Mouse (Mus musculus) embryo, embryonic 11.5 days (tissue): ENCODE data around the gene Itgb1.

ENCODE experiments used
- DNase-seq: peaks from one replicate; pipeline ENCODE4 v3.0.0-alpha.2; 2012; ENCODE audit warnings: low read depth, low spot score

Gene Itgb1

DNA sequence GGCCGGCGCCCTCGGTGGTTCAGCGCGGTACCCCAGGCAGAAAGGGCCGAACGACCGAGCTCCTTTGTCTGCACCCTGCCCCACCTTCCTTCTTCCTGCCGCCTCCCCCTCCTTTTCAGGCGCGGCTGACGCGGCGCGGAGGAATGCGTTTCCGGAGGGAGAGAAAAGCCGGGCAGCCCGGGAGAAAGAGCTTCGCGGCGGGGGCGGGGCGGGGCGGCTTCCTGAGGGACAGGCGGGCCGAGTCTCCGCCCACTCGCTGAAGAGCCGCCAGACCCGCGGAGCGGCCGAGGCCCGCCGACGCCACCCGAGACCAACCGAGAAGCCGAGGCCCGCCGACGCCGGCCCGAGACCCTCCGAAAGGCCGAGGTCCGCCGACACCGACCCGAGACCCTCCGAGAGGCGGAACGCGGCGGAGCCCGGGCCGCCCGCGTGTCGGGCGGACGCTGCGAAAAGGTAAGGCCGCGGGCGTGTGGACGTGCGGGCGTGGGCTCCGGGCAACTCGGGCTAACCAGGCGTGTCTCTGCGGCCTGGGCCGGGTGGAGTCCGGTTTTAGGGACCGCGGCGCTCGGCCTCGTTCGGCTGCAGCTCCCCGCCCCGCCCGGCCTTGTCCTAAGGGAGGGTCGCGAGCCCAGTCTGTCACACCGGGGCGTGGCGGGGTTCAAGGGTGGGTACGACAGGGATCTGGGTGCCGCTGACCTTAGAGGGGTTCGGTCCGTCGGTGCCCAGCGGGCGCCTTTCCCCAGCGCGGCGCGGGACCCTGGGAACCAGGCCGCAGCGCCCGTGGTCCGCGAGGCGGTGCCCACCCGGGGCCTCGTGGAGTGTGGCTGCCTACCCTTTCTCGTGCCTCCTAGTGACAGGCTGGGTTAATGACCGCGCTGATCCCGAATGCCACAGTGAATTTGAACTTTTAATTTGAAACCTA, at the start of gene Itgb1:
Itgb1 (plus strand) TSS at position 148 of the 922 bp plus-strand sequence.
- DNase-seq, result peak; percentile 91

DNA sequence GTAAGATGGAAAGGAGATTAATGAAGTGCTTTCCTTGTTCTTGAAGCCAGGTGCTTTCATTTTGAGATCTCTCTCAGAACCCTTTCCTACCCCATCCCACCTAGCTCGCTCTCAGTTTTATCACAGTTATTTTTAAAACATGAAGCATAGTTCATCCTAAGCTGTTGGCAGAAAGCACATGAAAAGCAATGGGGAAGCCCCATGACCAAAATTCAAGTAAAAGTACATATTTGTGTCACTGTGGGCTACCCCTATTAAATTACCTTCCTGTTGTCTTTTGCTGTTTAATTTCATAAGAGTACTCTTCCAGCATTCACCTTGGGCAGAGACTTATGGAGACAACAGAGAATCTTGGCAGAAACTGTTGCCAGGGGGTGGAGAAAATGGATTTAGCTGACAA, 42.4 kb upstream of the Itgb1 start:
- DNase-seq, result no peak

DNA sequence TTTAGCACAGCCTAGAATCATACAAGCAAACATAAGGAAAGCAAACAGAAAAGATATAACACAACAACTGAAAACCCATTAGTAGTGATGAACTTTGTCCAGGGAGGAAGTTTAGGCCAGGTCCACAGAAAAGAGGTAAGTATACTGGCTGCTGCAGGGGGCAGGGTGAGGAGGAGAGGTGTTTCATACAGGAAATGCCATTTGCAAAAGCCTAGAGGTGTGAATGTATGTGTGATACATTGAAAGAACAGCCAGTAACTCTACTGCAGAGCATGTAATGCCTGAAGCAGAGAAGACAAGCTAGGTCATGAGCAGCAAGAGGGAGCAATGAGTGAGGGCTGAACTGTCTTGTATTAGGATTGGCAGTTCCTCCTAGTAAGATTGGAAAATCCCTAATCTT, 40.0 kb upstream of the Itgb1 start:
- no peak for DNase-seq

DNA sequence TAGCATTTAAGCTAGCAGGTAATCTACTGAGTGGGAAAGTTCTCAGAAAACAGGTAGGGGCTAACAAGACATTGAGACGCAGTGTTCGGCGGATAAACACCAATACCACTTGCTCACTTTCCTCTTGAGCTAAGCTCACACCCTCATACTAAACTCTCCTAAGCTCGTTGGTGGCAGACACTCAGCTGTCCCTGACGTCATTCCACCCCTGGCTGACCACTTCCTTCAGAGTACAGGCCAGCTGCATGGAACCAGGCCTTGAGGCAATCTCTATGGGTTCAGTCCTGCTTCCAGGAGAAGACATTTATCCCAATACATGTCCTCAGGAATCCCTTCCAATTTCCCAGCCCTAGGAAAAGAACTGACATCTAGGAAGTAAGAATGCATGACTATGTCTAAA, 39.0 kb upstream of the Itgb1 start:
- no peak for DNase-seq

DNA sequence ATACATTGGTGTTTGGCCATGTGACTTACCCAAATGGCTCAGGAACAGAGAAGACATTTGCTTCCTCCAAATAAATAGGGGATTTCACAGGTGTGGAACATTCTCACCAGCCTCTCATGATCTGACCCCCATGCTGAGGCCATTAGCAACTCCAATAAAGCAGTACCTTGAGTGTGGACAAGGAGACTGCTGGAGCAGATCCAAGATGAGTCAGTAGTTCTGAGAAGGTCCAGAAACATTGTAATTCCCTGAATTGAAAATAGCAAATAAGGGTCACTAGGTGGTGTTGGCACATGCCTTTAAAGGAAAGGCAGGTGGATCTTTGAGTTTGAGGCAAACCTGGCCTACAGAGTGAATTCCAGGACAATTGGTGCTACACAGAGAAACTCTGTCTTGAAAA, 37.4 kb upstream of the Itgb1 start:
- no peak for DNase-seq

DNA sequence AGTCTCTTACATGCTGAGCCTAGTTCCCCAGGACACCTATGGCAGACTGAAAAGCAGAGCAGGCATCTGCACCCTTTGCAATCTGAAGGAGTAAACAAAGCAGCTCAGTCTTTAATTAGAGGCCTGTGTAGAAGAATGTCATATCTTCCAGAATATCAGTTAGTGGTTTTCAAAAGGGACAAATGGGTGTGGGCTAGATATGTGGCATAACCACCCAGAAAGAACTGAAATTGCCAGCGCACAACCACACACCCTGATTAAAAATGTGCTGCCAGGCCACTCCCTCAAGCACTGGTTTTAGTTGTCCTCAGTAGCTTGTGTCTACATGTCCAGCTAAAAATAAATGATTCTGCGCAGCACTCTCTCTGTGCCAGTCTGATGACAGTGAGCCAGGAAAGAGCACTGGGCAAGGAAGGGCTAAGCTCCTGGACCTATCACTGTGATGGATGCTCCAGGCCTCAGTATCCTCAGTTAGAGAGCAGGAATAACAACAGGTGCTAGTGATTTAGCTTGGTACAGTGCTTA, 35.1 kb upstream of the Itgb1 start:
- DNase-seq, result no peak

DNA sequence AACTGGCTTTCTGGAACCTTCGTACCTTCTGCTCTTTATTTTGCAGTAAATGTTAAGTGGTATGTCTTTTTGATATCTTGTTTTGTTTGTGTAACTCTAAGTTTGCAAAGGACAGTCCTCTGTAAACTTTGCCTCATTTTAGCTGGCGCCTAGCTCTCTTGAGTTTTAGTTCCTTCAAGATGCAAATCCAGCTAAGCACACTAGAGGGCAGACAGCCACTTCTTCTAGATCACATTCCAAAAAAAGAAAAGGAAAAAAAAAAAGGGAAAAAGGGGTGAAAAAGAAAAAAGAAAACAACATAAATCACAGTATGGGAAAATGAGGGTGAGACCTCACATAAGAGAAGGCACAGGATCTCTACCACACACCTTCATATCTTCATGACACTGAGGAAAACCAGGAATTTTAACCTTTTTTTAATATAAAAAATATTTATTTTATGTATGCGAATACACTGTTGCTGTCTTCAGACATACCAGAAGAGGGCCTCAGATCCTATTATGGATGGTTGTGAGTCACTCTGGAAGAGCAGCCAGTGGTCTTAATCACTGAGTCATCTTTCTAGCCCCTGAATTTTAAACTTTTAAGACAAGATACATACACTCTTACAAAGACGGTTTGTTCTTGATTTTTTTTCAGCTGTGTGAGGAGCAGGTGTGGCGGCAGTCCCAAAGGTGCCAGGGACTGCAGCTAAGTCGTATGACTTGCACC, 32.9 kb upstream of the Itgb1 start:
- DNase-seq, result peak; percentile 45

DNA sequence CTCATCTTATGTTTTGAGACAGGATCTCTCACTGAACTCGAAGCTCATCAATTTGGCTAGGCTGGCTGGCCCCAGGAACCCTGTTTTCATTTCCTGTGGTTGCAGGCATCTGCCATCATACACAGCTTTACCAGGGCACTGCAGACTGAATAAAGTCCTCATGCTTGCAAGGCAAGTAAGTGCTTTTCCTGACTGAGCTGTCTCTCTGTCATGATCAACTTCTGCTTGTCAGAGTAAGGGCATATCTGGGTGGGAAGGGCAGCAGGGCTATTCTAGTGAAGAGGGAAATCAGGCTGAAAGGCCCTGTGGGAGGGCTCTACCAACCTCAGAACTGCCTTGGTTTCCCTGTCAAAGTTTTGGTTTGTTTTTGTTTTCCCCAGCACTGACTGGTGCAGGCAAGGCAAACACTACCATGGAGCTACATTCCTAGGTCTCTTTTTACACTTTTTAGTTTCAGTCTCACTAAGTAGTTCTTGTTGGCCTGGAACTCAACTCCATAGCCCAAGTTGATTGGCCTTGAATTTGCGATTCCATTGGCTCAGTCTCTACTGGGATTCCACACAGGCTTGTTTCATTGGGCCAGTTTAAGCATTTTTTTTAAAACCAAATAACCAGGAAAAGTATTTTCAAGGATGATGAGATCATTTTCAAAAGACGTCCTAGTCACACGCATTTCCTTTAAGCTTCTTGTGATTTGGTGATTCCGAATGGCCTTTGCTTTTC, 31.7 kb upstream of the Itgb1 start:
- DNase-seq, result no peak

DNA sequence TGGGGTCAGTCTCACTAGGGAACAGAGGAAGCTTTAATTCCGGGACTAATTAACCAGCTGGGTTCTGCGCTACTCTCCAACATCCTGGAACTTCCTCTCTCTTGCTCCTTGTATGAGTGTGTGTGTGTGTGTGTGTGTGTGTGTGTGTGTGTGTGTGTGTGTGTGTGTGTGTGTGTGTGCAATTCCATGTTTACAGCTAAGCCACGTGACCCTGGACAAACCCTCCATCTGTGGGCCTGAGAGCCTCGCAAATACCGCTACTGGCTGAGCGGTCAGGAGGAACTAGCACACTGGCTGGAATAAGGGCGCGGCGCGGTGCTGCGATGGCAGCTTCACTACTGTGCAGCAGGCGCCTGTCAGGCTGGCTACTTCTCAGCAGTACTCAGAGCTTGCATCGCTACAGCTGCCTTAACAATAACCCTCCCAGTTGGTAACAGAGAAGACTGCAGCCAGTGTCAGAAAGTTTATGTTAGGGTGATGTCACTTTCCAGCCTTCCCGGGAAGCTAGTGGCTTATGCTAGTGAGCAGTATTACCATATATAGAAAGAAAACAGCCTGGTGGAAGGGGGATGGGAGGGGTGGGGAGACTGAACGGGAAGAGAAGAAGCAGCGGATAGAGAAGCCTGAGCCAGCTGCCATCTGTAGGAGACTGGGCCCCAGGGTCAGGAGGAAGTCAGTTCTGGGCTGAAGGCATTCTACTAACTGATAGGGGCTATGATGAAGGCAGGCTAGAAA, 30.9 kb upstream of the Itgb1 start:
- peak; percentile 68 for DNase-seq

DNA sequence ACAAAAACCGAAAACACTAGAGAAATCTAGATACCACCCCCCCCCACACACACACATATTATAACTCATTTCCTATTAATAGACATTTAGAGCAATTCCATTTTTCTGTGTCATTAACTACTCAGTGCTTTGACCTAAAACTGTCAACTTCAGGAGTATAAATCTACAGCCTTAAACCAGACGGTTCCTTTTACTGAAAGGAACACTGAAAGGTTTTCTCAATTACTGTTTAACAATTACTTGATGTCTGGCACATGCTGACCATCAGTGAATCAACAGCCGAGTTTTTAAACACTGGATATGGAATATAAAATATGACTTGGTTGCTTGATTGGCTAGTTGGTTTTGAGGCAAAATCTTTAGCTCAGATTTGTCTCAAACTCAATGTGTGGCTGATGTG, 23.3 kb upstream of the Itgb1 start:
- DNase-seq, result no peak

DNA sequence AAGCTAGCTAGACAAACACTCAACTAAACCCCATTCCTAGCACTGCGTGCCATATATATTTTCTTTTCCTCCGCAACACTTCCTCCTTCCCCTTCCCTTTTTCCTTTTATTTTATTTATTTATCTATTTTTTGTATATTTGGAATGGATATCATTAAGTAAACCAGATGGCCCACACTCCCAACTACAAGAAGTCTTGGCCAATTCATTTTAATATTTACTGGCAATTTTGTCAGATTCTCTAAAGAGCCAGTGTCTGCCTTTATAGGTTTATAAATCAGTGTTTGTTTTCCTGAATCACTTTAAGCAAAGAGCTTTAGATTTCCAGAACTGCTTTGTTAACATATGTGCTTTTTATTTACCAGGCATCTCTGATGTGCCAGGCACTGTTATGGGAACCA, 22.8 kb upstream of the Itgb1 start:
- DNase-seq, result no peak

DNA sequence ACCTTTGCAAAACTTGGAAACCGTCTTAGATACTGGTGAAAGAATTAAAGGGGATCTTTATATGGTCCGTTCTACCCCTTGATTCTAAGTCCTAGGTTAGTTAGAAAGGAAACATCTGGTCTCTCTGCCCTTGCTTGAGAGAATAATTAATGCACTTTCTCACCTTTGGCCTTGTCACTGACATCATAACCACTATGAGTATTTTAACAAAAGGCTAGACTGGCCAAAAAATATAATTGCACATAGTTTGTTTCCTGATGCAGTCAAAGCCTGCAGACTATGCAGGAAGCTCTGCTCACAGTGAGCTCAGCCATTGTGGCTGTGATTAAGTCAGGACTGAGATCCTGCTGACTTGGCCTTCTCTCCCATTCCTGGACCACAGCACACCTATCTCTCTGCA, 22.3 kb upstream of the Itgb1 start:
- DNase-seq, result no peak

DNA sequence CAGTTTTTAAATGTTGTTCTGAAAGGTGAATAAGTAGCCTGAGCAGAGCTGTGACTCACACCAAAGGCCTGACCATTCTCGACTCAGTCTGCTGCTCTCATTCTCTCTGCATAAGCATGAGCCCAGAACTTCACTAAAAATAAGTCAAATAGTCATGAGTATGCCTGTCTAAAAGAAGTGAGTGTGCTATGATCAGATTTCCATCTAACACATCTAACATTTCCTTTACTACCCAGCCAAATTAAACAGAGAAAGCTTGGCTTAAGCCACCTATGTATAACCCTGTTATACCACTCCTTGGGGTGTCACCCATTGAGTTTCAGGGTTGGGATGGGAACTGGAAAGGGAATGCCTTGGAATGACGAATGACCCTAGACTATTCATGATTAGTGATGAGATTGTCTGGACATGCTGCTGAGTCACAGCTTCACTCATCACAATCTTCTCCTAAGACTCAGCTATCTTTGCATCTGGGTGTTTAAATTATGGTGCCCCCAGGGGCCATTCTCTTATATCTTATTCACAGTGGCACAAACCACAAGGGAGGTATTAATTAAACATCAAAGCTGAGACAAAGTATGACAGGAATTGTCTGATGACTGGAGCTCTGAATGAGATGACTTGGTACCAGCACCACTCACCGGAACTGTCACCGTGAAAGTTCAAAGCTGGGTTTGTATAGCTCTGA, 18.7 kb upstream of the Itgb1 start:
- no peak for DNase-seq

DNA sequence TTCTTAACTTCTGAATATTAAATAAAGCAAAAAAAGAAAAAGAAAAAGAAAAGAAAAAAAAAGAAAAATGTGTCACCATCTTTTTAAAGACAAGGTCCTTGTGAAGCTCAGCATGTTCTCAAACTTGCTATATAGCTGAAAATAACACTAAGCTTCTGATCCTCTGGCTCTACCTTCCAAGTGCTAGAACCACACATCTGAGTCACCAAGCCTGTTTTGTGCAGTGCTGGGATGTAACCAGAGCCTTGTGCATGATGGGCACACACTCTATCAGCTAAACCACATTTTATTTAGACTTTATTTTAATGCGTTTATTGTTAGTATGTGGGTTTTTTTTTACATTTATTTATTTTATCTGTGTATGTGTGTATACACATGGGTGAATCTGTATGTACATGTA, 13.6 kb upstream of the Itgb1 start:
- no peak for DNase-seq

DNA sequence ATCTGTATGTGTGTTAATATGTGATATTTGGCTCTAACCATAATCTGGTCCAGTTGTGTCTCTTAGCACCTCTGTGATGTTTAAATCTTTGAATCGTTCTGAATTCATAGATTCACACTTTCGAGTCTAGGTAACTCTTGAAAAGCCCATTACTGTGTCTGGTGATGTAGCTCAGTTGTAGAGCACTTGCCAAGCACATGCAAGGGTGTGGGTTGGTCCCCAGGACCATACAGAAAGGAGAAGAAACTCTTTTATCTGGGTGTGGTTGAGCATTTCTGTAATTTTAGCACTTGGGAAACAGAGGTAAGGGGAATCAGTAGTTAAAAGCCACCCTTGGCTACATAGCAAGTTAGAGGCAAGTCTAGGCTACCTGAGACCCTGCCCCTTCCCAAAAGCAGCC, 13.0 kb upstream of the Itgb1 start:
- DNase-seq, result no peak

DNA sequence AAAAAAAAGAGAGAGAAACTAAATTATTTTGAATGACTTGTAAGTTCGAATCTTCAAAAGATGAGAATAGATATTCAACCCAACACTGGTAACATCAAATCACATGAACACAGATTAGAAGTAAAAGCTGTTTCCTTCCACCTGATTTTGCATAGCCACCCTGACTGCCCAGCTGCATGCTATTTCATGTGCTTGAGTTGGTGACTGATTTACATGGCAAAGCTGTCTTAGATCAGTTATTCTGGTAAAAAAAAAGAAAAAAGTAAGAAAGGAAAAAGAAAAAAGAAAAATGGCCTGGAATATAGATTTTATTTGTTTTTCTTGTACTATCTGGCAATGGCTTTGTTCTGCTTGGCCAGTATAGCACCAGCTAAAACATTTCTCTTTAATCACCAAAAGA, 12.5 kb upstream of the Itgb1 start:
- no peak for DNase-seq

DNA sequence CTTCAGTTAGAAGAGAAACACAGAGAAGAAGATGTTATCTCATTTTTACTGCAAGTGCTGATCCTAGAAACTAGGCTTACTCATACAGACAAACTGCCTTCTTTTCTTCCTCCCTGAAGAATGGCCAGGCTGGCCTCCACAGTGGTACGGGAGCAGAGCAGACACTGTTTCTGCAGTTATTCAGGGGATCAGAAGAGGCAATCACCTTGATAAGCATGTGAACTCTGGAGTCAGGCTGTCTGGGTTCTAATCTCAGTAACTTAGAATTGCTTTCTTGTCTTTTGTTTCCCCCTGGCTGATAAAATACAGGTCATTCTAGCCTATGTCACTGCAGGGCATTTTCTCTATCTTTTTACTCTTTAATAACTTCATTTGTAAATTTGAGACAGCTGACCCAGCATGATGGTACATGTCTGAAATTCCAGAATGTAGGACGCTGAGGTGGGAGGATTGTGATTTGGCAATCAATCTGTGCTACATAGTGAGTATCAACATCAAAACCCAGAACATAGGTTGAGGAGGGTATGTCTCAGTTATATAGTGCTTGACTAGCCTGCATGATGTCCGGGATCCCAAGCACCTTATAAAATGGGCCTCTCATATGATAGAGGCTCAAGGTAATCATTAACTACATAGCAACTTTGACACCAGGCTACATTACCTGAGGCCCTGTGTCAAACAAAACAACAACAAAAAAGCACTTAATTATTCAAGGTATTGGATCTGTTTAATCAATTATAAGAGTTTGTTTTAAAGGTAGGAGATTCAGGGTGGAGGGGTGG, 9.4 kb upstream of the Itgb1 start:
- no peak for DNase-seq

DNA sequence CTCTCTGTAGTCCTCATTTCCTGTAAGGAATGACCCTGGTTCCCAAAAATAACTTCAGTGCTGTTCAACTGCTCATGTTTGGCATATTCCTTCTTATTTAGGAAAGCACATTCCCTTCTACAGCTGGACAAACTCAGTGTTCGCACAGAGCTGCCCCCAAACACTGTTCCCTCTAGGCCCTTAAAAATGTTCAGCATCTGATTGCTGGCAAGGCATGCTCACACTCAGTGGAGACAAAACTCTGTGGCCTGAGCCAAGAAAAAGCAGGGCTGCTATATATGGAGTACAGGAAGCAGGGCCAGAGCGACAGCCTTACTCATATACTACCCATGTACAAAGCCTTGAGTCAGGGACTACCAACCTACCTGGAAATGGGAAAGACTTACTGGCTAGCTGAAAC, 5.5 kb upstream of the Itgb1 start:
- DNase-seq, result no peak

DNA sequence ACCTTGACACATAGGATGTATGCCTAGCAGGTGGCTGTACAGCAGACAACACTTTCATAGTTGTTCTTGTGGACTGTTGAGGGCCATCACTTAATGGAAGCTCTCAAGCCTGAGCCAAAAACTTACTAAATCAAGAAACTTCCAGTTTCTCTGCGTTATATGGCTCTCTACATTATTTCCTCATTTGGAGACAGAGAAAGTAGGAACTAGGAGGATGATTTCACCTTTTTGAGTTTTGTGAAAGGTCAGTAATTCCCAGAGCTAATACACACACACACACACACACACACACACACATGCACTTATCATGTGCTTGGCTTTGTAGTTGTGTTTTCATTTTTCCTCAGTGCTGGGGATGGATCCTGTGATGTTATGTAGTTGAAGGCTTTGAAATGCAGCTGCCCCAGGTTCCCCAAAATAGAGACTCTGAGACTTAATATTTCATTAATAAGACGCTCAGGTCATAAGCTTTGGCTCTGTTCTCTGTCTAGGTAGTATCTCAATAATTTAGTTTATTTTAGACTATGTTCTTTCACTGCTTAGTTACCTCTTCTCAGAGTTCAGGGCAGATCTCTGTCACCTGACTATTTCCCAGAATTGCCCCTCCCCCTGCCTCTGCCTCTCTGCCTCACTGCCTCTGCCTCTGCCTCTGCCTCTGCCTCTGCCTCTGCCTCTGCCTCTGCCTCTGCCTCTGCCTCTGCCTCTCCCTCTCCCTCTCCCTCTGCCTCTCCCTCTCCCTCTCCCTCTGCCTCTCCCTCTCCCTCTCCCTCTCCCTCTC, 4.7 kb upstream of the Itgb1 start:
- DNase-seq, result no peak
